Mouse (Mus musculus) erythroblast, embryonic 14.5 days (primary cell): Measurements from ENCODE around the gene Asb3.

ENCODE experiments used
- GATA1 ChIP-seq: IDR thresholded peaks from 2 replicates; pipeline ENCODE4 v1.6.1; 2012; ENCODE audit warnings: low read length, inconsistent platforms, mixed read lengths
- TAL1 ChIP-seq: IDR thresholded peaks from 3 replicates; pipeline ENCODE4 v1.6.1; 2012; ENCODE audit warnings: low read length, inconsistent platforms, mixed read lengths

DNA sequence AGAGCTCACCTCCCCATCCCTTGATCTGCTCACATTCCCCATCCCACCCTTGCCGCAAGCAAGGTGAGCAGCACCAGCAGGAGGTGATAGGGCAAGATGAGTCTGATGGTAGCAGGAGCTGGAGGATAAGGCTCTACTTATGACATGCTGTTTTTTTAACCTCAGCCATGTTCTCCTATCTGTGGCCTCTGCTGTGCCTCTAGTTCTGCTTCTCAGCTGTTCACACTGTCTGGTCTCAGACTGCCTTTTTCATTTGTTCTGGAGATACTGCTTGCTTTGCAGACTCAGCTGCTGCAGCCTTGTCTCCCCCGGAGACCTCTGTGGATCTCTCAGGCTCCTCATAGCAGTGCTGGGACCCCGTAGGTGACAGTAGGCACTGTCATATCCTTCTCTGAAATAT, 38.1 kb downstream of the Asb3 start:
- TF ChIP-seq TAL1 (no peak), GATA1 (no peak)
